Mouse (Mus musculus) embryonic facial prominence, embryonic 15.5 days (tissue): ENCODE measurements around the gene Gm17364. TPM values are rescaled to one million over a fixed set of nuclear protein-coding genes. Genes with fewer than 3 reads are reported as not detected.
"Not testable (repeated sequence)": the region's sequence is repeated elsewhere in the genome, so short reads cannot be mapped to it uniquely, and the experiment has no call there.

ENCODE experiments used
- ATAC-seq: fragments of 200-750 bp; cut with Nextera tagmentation; 2 replicates; pipeline ENCODE4 v1.8.0; 2017; ENCODE audit warnings: low read depth, moderate TSS enrichment; ENCODE audit not compliant: insufficient number of reproducible peaks, low FRiP score, low TSS enrichment
- H3K27ac ChIP-seq: fragments of 300-500 bp; sonication (generic); replicated peaks from 2 replicates; pipeline ENCODE4 v1.5.1; 2015; ENCODE audit warnings: mild to moderate bottlenecking, inconsistent platforms
- H3K27me3 ChIP-seq: fragments of 300-500 bp; sonication (generic); 2 replicates; pipeline ENCODE4 v1.6.1; 2015; ENCODE audit warnings: inconsistent platforms
- H3K36me3 ChIP-seq: fragments of 300-500 bp; sonication (generic); 2 replicates; pipeline ENCODE4 v1.6.1; 2015; ENCODE audit warnings: mild to moderate bottlenecking, inconsistent platforms
- H3K4me1 ChIP-seq: fragments of 300-500 bp; sonication (generic); 2 replicates; pipeline ENCODE4 v1.6.1; 2015; ENCODE audit warnings: inconsistent platforms
- H3K4me2 ChIP-seq: fragments of 300-500 bp; sonication (generic); replicated peaks from 2 replicates; pipeline ENCODE4 v1.6.1; 2015; ENCODE audit warnings: mild to moderate bottlenecking, inconsistent platforms
- H3K4me3 ChIP-seq: fragments of 300-500 bp; sonication (generic); replicated peaks from 2 replicates; pipeline ENCODE4 v1.5.1; 2015; ENCODE audit warnings: mild to moderate bottlenecking, inconsistent platforms
- H3K9ac ChIP-seq: fragments of 300-500 bp; sonication (generic); 2 replicates; pipeline ENCODE4 v1.6.1; 2015; ENCODE audit warnings: inconsistent platforms
- H3K9me3 ChIP-seq: fragments of 300-500 bp; sonication (generic); replicated peaks from 2 replicates; pipeline ENCODE4 v1.6.1; 2016; ENCODE audit warnings: inconsistent platforms
- WGBS: fragments of 180-500 bp; shearing (Covaris S2); methylation state at CpG from one replicate; pipeline ENCODE4 v1.1.7; 2015; 5-methylcytosine and 5-hydroxymethylcytosine counted together
- polyA plus RNA-seq: library from polyadenylated mRNA; unstranded; fragments of >200 nt; fragmentation: Nextera tagmentation; extraction: Ambion mirVana; gene quantifications from 2 replicates; pipeline ENCODE4 v1.2.1, GENCODE M21; 2015

Gene Gm17364
- polyA plus RNA-seq, 1 experiment from 2014 or later = not detected

DNA sequence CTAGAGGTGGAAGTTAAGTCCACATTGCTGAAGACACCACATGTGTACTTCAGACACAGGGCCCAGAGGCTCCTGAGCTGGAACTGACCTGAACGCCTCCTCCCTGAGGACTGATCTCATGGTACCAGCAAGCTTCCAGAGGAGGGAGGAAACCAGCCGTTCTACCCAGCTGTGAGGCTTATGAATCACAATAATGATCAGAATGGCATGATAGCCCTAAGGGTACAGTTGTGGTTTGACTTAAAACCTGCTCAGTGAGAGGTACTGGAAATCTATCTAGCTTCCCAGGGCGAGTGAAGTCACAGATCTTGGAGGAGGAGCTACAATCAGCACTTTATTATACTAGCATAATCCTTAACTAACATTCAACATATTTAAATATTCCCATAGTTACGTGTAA lies 11.7 kb upstream of the Gm17364 start:
- H3K4me3 ChIP-seq = no peak overlapping the region
- 62% methylated on average over 4 of the region's 4 CpGs for WGBS
- H3K27me3 ChIP-seq = no peaks in the 10 kb centered on the region
- H3K36me3 ChIP-seq = no peaks in the 10 kb centered on the region
- ATAC-seq = no peak
- H3K27ac ChIP-seq = no peak overlapping the region
- H3K9ac ChIP-seq = no peak overlapping the region
- H3K4me1 ChIP-seq = no peaks in the 10 kb centered on the region
- no peaks in the 10 kb centered on the region for H3K9me3 ChIP-seq
- H3K4me2 ChIP-seq = no peak overlapping the region

DNA sequence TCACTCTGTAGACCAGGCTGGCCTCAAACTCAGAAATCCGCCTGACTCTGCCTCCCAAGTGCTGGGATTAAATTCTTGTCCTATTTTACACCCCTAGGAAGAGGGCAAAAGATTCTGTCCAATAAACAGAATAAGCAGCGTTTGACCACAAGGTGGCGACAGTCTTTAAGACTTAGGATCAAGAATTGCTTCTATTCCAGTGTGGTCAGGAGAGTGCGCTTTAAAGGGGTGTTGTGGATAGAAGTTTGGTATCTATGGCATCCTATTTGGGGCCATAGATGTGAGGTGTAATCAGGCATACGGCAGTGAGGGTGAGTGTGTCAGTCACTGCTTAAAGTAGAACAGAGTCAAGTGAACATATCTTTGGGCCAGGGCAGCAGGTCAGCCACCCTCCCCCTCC lies 9.5 kb upstream of the Gm17364 start:
- no peaks in the 10 kb centered on the region for H3K4me1 ChIP-seq
- no peaks in the 10 kb centered on the region for H3K9me3 ChIP-seq
- no peaks in the 10 kb centered on the region for H3K27me3 ChIP-seq
- no peaks in the 10 kb centered on the region for H3K36me3 ChIP-seq
- no peak overlapping the region for H3K4me3 ChIP-seq
- ATAC-seq = no peak; the same call in 1 of the 2 replicates
- WGBS = 21% methylated on average over 5 of the region's 5 CpGs
- no peak overlapping the region for H3K4me2 ChIP-seq
- no peak overlapping the region for H3K27ac ChIP-seq
- H3K9ac ChIP-seq = no peak overlapping the region

DNA sequence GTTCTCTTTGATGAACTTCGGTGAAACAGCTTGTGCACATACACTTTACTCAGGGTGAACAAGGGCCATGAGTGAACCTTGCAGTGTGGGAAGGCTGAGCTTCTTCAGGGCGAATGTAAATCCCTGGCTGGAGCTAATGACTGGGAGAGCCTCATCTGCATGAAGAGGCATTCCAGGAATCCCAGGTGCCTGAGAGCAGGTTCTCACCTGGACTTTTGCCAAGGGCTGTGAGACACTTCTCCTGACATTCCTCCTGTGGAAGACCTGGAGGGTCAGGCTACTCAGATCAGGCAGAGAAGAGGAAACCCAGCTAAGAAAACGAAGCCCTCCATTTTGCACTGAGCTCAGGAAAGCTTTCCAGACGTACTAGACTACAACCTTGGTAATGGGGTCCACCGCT lies 6.9 kb upstream of the Gm17364 start:
- no peaks in the 10 kb centered on the region for H3K36me3 ChIP-seq
- ATAC-seq = no peak

DNA sequence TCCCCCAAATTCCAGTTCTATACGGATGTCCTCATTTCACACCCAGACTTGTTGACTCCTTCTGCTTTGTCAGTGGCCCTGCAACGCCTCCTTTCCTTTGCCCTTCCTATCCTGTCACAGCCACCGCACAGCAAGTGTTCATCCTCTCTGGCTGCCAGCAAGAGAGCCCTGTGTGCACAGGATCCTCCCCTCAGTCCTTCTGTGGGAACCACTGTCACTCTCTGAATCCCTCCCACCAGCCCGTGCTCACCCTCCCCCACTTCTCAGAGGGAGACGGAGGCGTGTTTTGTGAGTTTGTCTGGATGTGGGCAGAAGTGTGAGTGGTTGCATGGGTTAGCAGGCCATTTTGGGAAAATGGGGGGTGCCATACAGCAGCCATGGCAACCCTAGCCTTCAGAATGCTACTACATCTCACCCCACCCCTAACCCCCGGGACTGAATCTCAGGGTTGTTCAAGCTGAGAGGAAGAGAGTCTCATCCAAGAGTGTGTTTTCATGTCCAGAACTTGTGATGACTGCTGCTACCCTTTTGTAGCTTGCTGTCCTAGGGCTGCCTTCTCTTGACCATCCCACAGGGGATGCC lies 5.9 kb downstream of the Gm17364 start:
- no peaks in the 10 kb centered on the region for H3K9me3 ChIP-seq
- no peaks in the 10 kb centered on the region for H3K36me3 ChIP-seq
- ATAC-seq = no peak
- no peak overlapping the region for H3K4me3 ChIP-seq
- H3K4me1 ChIP-seq = no peaks in the 10 kb centered on the region
- H3K27me3 ChIP-seq = no peaks in the 10 kb centered on the region
- no peak overlapping the region for H3K4me2 ChIP-seq
- WGBS = 44% methylated on average over 7 of the region's 7 CpGs
- H3K9ac ChIP-seq = no peak overlapping the region
- no peak overlapping the region for H3K27ac ChIP-seq

More for the DNA sequence above, 6.9 kb upstream of the Gm17364 start:
- Histone ChIP-seq H3K4me3 (no peak overlapping the region), H3K4me1 (no peaks in the 10 kb centered on the region), H3K27ac (no peak overlapping the region), H3K27me3 (no peaks in the 10 kb centered on the region), H3K9ac (no peak overlapping the region), H3K4me2 (no peak overlapping the region), H3K9me3 (no peaks in the 10 kb centered on the region)
- WGBS = 55% methylated on average over 5 of the region's 5 CpGs

DNA sequence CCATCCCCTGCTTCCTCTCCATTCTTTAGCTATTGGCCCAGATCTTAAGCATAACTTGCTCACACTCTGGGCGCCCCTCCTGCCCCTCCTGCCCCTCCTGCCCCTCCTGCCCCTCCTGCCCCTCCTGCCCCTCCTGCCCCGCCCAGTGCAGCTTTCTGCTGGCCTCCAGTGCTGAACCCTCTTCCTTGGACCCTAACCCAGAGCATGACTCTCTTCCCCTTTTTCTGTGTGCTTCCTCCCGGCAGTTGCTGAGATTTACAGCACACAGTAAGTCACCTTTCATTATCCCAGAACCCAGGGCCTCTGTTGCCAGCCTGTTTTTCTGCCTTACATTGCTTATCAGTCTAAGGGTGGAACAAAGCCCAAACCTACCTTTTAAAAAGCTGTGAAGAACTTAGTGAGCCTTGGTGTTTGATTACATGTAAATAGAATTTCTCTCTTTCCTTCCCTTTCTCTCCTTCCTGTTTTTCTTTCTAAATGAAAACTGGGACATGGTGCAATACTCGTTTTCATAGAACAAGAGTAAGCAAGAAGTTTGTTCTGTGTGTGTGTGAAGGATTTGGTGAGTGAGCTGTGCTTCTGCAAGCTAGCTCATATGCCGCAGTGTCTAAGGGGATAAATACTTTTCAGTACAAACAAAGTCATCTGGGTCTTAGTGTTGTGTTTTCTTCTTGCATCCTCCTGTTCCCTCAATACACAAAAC lies 10.3 kb downstream of the Gm17364 start:
- Histone ChIP-seq H3K4me3 (no peak overlapping the region), H3K27ac (no peak overlapping the region), H3K27me3 (no peaks in the 10 kb centered on the region), H3K9me3 (no peaks in the 10 kb centered on the region), H3K9ac (no peak overlapping the region), H3K4me1 (no peaks in the 10 kb centered on the region), H3K4me2 (no peak overlapping the region), H3K36me3 (no peaks in the 10 kb centered on the region)
- ATAC-seq = no peak
- 79% methylated on average over 5 of the region's 5 CpGs for WGBS

DNA sequence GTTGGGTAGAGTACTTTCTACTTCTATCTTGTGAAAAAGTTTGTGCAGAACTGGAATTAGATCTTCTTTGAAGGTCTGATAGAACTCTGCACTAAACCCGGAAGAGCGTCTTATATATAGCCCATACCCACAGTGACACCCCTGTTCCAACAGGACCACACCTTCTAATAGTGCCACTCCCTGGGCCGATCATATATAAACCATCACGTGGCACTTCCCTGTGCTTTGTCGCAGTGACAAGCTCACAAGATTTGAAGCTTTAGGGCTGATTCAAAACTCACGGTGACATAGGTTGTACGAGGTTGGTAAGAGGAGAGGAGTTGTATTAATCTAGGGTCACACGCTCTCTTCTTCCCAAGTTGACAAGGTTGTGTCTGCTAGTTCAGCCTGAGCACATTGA lies 12.2 kb downstream of the Gm17364 start:
- H3K4me3 ChIP-seq, H3K27me3 ChIP-seq, H3K27ac ChIP-seq, ATAC-seq, H3K9me3 ChIP-seq, H3K36me3 ChIP-seq, H3K4me2 ChIP-seq, H3K4me1 ChIP-seq, H3K9ac ChIP-seq: not testable (repeated sequence)
- 92% methylated on average over 8 of the region's 8 CpGs for WGBS

DNA sequence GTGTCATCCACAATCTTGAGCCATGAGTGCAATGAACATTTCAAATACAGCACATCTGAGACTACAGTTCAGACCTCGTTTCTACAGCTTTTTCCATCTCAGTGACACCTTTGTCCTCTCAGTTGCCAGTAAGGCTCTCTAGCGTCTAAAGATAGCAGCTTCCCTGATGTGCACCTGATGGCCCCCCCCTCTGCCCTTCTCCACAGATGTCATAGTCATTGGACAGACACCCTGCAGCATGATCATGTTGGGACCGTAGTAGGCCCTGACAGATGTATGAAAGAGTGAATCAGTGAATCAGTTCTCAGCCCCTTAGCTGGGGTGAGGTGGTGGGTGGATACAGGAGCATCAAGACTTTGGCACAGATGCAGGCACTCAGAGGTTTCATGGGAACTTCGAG lies 15.9 kb downstream of the Gm17364 start:
- 86% methylated on average over 4 of the region's 4 CpGs for WGBS
- Histone ChIP-seq H3K9ac (no peak overlapping the region), H3K4me3 (no peak overlapping the region), H3K4me1 (no peaks in the 10 kb centered on the region), H3K9me3 (no peaks in the 10 kb centered on the region), H3K36me3 (no peaks in the 10 kb centered on the region), H3K27ac (no peak overlapping the region), H3K27me3 (no peaks in the 10 kb centered on the region), H3K4me2 (no peak overlapping the region)
- ATAC-seq = no peak

DNA sequence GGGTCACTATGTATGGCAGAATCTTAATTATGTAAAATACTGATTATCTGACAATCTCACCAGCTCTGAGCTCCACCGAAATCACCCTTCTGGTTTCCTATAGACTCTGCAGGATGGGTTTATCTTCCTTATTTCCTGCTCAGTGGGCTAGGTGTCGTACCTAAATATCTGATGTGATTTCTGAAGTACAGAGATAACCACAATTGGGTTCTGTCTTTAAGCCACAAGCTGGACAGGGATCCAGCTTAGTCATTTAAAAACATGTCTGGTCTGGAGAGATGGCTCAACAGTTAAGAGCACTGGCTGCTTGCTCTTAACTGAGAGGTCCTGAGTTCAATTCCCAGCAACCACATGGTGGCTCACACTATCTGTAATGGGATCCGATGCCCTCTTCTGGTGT lies 16.8 kb downstream of the Gm17364 start:
- no peak overlapping the region for H3K4me2 ChIP-seq
- H3K9ac ChIP-seq = no peak overlapping the region
- H3K4me1 ChIP-seq = no peaks in the 10 kb centered on the region
- H3K36me3 ChIP-seq = no peaks in the 10 kb centered on the region
- WGBS = 95% methylated on average over 3 of the region's 3 CpGs
- no peaks in the 10 kb centered on the region for H3K27me3 ChIP-seq
- no peak overlapping the region for H3K4me3 ChIP-seq
- ATAC-seq = no peak
- no peak overlapping the region for H3K27ac ChIP-seq
- no peaks in the 10 kb centered on the region for H3K9me3 ChIP-seq

DNA sequence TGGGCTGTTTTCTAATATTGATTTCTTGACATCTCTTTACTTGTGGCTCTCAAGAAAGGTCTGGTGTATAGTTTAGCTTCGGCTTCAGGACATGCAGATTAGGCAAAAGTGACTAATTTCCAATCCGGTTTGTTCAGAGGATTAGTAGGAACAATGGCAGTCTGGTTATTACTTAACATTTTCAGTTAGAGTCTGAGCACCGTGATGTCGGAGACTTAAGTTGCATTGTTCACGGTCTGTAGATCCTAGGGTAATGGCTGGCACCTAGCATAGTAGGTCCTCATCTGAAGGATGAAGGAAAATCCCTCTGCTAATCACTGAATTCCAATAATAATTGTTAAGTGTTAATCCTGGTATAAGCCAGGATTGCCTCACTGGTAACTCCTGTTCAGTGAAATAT lies 17.7 kb downstream of the Gm17364 start:
- Histone ChIP-seq H3K27ac (no peak overlapping the region), H3K27me3 (no peaks in the 10 kb centered on the region), H3K4me2 (no peak overlapping the region), H3K9me3 (no peaks in the 10 kb centered on the region), H3K36me3 (no peaks in the 10 kb centered on the region), H3K4me1 (0 out of 2 replicates have a peak, but pooled peaks cover 3% of the 10 kb centered on the region), H3K9ac (no peak overlapping the region), H3K4me3 (no peak overlapping the region)
- WGBS = 78% methylated on average over 5 of the region's 5 CpGs
- no peak for ATAC-seq

DNA sequence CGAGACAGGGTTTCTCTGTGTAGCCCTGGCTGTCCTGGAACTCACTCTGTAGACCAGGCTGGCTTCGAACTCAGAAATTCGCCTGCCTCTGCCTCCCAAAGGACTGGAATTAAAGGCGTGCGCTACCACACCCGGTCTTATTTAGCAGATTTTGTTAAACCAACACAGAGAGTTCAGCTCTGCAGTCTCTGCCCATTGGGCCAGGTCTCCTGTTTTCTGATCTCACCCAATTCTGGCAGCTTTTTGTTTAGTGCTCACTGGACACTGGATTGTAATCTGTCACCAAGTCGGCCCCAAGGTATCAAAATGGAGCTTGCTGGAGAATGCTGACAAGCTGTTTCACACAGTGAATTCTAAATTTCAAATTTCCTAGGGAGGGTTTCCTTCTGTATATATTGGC lies 21.0 kb downstream of the Gm17364 start:
- H3K4me2 ChIP-seq = no peak overlapping the region
- no peaks in the 10 kb centered on the region for H3K36me3 ChIP-seq
- H3K27me3 ChIP-seq = no peaks in the 10 kb centered on the region
- WGBS = 88% methylated on average over 7 of the region's 7 CpGs
- no peak overlapping the region for H3K4me3 ChIP-seq
- H3K9ac ChIP-seq = no peak overlapping the region
- no peak overlapping the region for H3K27ac ChIP-seq
- H3K9me3 ChIP-seq = no peaks in the 10 kb centered on the region
- H3K4me1 ChIP-seq = 0 out of 2 replicates have a peak, but pooled peaks cover 7% of the 10 kb centered on the region
- ATAC-seq = no peak

DNA sequence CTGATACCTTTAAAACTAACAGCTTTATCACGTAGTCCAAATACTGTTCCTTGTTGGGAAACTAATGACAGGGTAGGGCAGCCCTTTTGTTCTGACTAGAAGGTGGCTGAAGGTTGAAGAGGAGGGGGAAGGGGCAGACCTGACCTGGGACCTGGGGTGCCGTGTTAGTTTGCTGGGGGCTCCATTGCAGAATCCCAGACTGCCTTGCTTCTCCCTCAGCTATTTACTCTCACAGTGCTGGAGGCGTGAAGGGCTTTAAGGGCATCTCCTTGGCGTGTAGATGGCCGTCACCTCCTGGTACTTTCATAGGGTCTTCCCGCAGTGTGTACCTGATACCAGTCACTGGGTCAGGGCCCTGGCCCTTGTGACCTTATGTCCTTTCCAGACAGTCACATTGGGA lies 21.6 kb downstream of the Gm17364 start:
- whole genome bisulfite sequencing = 78% methylated on average over 6 of the region's 6 CpGs
- Histone ChIP-seq H3K27me3 (no peaks in the 10 kb centered on the region), H3K36me3 (no peaks in the 10 kb centered on the region), H3K4me1 (0 out of 2 replicates have a peak, but pooled peaks cover 7% of the 10 kb centered on the region), H3K9ac (no peak overlapping the region), H3K4me2 (no peak overlapping the region), H3K27ac (no peak overlapping the region), H3K9me3 (no peaks in the 10 kb centered on the region), H3K4me3 (no peak overlapping the region)
- no peak for ATAC-seq

DNA sequence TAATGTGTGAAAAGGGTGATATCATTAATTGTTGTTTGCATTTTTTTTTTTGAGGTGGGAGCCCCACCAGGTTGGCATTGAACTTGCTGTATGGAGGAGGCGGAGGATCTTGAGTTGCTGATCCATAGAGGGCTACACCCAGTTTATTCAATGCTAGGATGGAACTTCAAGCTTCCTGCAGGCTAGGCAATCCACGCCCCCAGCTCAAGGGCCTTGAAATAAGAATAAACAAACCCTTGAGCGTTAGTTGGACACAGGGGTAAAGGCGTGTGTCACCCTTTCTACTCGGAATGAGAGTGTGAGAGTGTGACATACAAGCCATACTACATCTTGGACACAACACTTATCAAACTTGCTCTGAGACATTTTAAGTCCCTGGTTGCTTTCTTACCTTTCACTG lies 22.1 kb downstream of the Gm17364 start:
- Histone ChIP-seq H3K4me1 (0 out of 2 replicates have a peak, but pooled peaks cover 7% of the 10 kb centered on the region), H3K9ac (no peak overlapping the region), H3K27me3 (no peaks in the 10 kb centered on the region), H3K27ac (no peak overlapping the region), H3K4me2 (no peak overlapping the region), H3K36me3 (no peaks in the 10 kb centered on the region), H3K4me3 (no peak overlapping the region), H3K9me3 (no peaks in the 10 kb centered on the region)
- ATAC-seq = no peak
- WGBS = 70% methylated on average over 5 of the region's 5 CpGs
